Mouse (Mus musculus) midbrain, embryonic 15.5 days (tissue): ENCODE measurements around the gene Mxra7. TPM values are rescaled to one million over a fixed set of nuclear protein-coding genes. Genes with fewer than 3 reads are reported as not detected.
A peak's percentile ranks its signal among the peaks of the same experiment; 100 is the strongest.

ENCODE experiments used
- ATAC-seq: fragments of 200-750 bp; cut with Nextera tagmentation; replicated peaks from 2 replicates; pipeline ENCODE4 v1.8.0; 2017; ENCODE audit warnings: moderate TSS enrichment
- H3K27ac ChIP-seq: fragments of 300-500 bp; sonication (generic); 2 replicates; pipeline ENCODE4 v1.5.1; 2015; ENCODE audit warnings: mild to moderate bottlenecking, inconsistent platforms
- H3K27me3 ChIP-seq: fragments of 300-500 bp; sonication (generic); replicated peaks from 2 replicates; pipeline ENCODE4 v1.6.1; 2015; ENCODE audit warnings: inconsistent platforms
- H3K36me3 ChIP-seq: fragments of 300-500 bp; sonication (generic); replicated peaks from 2 replicates; pipeline ENCODE4 v1.6.1; 2015; ENCODE audit warnings: inconsistent platforms
- H3K4me1 ChIP-seq: fragments of 300-500 bp; sonication (generic); 2 replicates; pipeline ENCODE4 v1.6.1; 2015; ENCODE audit warnings: inconsistent platforms
- H3K4me2 ChIP-seq: fragments of 300-500 bp; sonication (generic); 2 replicates; pipeline ENCODE4 v1.6.1; 2015; ENCODE audit warnings: inconsistent platforms, mild to moderate bottlenecking, moderate library complexity
- H3K4me3 ChIP-seq: fragments of 300-500 bp; sonication (generic); 2 replicates; pipeline ENCODE4 v1.5.1; 2015; ENCODE audit warnings: mild to moderate bottlenecking, inconsistent platforms
- H3K9ac ChIP-seq: fragments of 300-500 bp; sonication (generic); 2 replicates; pipeline ENCODE4 v1.6.1; 2015; ENCODE audit warnings: mild to moderate bottlenecking, inconsistent platforms
- H3K9me3 ChIP-seq: fragments of 300-500 bp; sonication (generic); 2 replicates; pipeline ENCODE4 v1.6.1; 2016; ENCODE audit warnings: inconsistent platforms
- WGBS: fragments of 180-500 bp; shearing (Covaris S2); methylation state at CpG from one replicate; pipeline ENCODE4 v1.1.7; 2015; ENCODE audit warnings: mixed read lengths; 5-methylcytosine and 5-hydroxymethylcytosine counted together
- polyA plus RNA-seq: library from polyadenylated mRNA; unstranded; fragments of >200 nt; fragmentation: Nextera tagmentation; extraction: Ambion mirVana; gene quantifications from 2 replicates; pipeline ENCODE4 v1.2.1, GENCODE M21; 2015

Gene Mxra7
- polyA plus RNA-seq, 1 experiment from 2014 or later = 26.9 TPM

DNA sequence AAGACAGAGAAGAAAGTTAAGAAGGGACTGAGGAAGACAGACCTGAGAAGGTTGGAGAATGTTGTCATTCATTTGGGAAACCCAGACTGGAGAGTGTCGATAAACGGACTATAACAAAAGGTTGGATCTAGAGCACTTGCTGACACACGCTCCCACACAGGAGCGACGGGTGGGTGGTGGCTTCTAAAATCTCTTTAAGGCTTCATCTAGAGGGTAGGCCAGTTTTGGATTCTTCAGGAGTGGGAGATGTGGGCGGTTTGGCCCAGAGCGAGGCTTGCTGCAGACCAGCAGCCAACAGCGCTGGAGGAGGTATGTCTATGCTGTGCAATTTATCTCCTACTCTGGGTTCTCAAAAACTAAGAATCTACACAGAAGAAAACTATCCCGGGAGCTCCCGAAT is 5.2 kb downstream of the Mxra7 start:
- H3K27me3 ChIP-seq = no peaks in the 10 kb centered on the region
- H3K9me3 ChIP-seq = no peaks in the 10 kb centered on the region
- WGBS = 88% methylated on average over 10 of the region's 10 CpGs
- H3K4me3 ChIP-seq = no peak overlapping the region
- peaks cover 27% of the 10 kb centered on the region for H3K4me1 ChIP-seq
- H3K27ac ChIP-seq = no peak overlapping the region
- no peak overlapping the region for H3K9ac ChIP-seq
- ATAC-seq = no peak
- no peak overlapping the region for H3K4me2 ChIP-seq
- H3K36me3 ChIP-seq = no peaks in the 10 kb centered on the region

DNA sequence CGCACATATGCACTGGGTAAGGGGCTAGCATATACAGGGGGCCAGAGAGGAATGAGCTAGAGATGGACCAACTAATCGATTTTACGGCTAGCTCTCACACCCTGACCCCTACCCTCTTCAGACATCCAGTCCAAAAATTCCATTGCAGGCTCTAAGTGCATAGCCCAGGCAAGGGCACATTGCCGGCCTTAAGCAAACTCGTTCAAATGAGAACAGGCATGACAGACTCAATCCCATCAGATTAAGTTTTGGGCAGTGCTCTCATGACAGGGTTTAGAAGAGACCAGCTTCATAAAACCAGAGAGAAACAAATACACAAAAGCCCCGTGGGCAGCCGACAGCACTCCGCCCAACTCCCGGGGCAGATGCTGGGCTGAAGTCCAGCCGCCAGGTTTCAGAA is 5.6 kb downstream of the Mxra7 start:
- 53% methylated on average over 10 of the region's 10 CpGs for WGBS
- no peak overlapping the region for H3K27ac ChIP-seq
- no peak for ATAC-seq

DNA sequence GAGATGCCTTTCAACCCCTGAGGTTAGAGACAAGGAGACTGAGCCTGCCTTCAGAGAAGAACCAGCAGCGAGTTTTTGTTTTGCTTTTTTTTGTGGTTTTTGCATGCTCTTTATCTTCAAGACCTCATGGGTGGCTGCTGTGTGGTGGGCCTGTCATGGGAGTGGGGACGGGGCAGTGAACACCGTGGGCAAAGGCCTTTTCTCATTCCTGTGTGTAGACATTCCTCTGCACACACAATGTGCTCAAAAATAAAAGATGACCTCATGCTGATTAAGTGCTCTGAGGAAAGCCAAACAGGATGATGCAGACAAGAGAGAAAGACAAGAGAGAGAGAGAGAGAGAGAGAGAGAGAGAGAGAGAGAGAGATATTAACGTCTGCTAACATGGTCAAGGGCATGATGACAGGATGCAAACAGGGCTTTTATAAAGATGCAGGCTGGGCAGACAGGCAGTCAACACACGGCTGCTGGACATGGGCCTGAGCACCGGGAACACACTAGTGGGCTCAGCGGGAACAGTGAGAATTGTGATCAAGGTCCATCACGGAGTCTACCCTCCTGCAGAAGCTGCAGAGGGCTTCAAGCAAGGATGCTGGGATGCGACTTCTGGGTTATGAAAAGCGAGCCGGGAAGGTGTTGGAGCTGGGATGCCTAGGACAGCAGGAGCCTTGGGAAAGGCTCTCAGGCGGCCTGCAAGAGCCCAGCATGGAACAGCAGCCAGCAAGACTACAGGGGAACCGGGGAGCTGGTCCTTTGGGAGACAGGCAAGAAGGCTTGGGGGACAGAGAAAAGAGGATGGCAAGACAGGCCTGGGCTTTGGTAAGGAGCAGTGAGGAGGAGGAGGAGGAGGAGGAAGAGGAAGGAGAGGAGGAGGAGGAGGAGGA is 6.5 kb downstream of the Mxra7 start:
- no peaks in the 10 kb centered on the region for H3K27me3 ChIP-seq
- H3K9ac ChIP-seq = no peak overlapping the region
- H3K9me3 ChIP-seq = no peaks in the 10 kb centered on the region
- H3K36me3 ChIP-seq = no peaks in the 10 kb centered on the region
- H3K4me2 ChIP-seq = no peak overlapping the region
- no peak overlapping the region for H3K27ac ChIP-seq
- H3K4me3 ChIP-seq = no peak overlapping the region
- ATAC-seq = no peak
- 47% methylated on average over 13 of the region's 13 CpGs for WGBS
- H3K4me1 ChIP-seq = peaks cover 14% of the 10 kb centered on the region

More for the DNA sequence above, 5.6 kb downstream of the Mxra7 start:
- H3K4me1 ChIP-seq = peaks cover 23% of the 10 kb centered on the region
- no peaks in the 10 kb centered on the region for H3K9me3 ChIP-seq
- H3K4me3 ChIP-seq = no peak overlapping the region
- no peaks in the 10 kb centered on the region for H3K36me3 ChIP-seq
- no peaks in the 10 kb centered on the region for H3K27me3 ChIP-seq
- no peak overlapping the region for H3K9ac ChIP-seq
- H3K4me2 ChIP-seq = no peak overlapping the region

DNA sequence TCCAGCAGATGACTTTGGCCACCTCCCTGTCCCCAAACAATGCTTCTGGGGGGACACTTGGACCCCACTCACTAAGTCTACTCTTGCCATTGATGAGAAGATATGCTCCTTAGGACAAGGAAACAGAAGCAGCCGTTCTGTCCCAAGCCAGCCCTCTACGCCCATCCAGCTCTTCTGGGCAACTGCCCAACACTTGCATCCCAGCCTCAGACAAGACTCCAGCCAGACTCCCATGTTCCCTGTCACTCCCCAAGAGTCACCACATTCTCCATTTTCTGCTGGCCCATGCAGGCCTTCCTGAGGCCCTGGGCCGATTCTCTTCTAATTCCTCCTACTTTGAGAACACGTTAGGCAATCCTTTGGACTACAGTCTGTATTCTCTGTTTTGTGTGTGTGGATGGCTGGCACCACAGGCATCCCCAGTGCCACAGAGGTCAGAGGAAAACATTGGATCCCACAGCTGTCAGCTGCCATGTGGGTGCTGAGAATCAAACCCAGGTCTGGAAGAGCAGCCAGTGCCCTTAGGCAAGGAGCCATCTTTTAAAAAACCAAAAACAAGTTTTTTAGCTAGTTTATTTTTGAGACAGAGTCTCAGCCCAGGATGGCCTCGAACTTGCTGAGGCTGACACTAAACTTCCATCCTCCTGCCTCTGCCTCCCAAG is 7.8 kb downstream of the Mxra7 start:
- WGBS = 83% methylated on average over 5 of the region's 5 CpGs
- no peak overlapping the region for H3K4me3 ChIP-seq
- H3K27ac ChIP-seq = no peak overlapping the region
- peaks cover 9% of the 10 kb centered on the region for H3K4me1 ChIP-seq
- H3K9ac ChIP-seq = no peak overlapping the region
- H3K9me3 ChIP-seq = no peaks in the 10 kb centered on the region
- no peaks in the 10 kb centered on the region for H3K27me3 ChIP-seq
- H3K4me2 ChIP-seq = no peak overlapping the region
- no peak for ATAC-seq
- no peaks in the 10 kb centered on the region for H3K36me3 ChIP-seq

DNA sequence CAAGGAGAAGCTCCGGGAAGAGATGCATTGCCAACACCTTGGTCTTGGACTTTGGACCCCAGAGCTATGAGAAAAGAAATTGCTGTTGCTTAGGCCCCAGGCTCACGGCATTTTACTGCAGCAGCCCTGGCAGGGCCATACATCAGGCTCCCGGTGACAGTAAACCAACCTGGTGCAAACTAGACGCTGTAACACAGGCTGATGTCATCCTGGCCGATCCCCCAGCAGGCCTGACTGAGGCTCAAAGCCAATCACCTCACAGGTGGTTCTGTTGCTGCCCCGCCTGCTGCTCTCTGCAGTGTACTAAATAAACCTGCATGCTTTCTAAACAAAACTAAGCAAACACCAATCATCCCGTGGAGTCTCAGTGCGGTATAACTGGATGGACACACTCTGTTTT is 9.1 kb downstream of the Mxra7 start:
- peaks cover 23% of the 10 kb centered on the region for H3K4me1 ChIP-seq

GRCm38 (mm10) chr11:116817567-116817966 is 10.3 kb downstream of the Mxra7 start:
- H3K27me3 ChIP-seq = no peaks in the 10 kb centered on the region
- no peaks in the 10 kb centered on the region for H3K36me3 ChIP-seq
- H3K9ac ChIP-seq = no peak overlapping the region
- H3K4me3 ChIP-seq = no peak overlapping the region
- 95% methylated on average over 5 of the region's 5 CpGs for WGBS
- no peaks in the 10 kb centered on the region for H3K9me3 ChIP-seq
- H3K27ac ChIP-seq = no peak overlapping the region
- peaks cover 34% of the 10 kb centered on the region for H3K4me1 ChIP-seq
- no peak overlapping the region for H3K4me2 ChIP-seq
- no peak for ATAC-seq

More for the DNA sequence above, 9.1 kb downstream of the Mxra7 start:
- H3K4me2 ChIP-seq = no peak overlapping the region
- H3K9me3 ChIP-seq = no peaks in the 10 kb centered on the region
- no peaks in the 10 kb centered on the region for H3K27me3 ChIP-seq
- no peak overlapping the region for H3K4me3 ChIP-seq
- no peak for ATAC-seq
- no peak overlapping the region for H3K9ac ChIP-seq
- H3K27ac ChIP-seq = no peak overlapping the region
- no peaks in the 10 kb centered on the region for H3K36me3 ChIP-seq
- WGBS = 78% methylated on average over 8 of the region's 8 CpGs

GRCm38 (mm10) chr11:116816769-116817168 is 11.1 kb downstream of the Mxra7 start:
- no peak for ATAC-seq
- Histone ChIP-seq H3K4me3 (no peak overlapping the region), H3K9ac (no peak overlapping the region), H3K4me1 (peaks cover 35% of the 10 kb centered on the region), H3K27me3 (no peaks in the 10 kb centered on the region), H3K9me3 (no peaks in the 10 kb centered on the region), H3K36me3 (no peaks in the 10 kb centered on the region), H3K4me2 (no peak overlapping the region), H3K27ac (no peak overlapping the region)
- WGBS = 97% methylated on average over 5 of the region's 5 CpGs

- Histone ChIP-seq H3K27ac (peak overlapping the region; percentile 98), H3K9me3 (no peaks in the 10 kb centered on the region), H3K9ac (no peak overlapping the region; the same call in 1 of the 2 replicates), H3K4me2 (peak overlapping the region; percentile 9; the same call in 1 of the 2 replicates), H3K4me3 (no peak overlapping the region), H3K36me3 (no peaks in the 10 kb centered on the region), H3K27me3 (no peaks in the 10 kb centered on the region), H3K4me1 (peaks cover 52% of the 10 kb centered on the region)
- no peak for ATAC-seq
- WGBS = 22% methylated on average over 7 of the region's 7 CpGs
Observed at GRCm38 (mm10) chr11:116814884-116815415, 12.9 kb downstream of the Mxra7 start.

GRCm38 (mm10) chr11:116814076-116814883 is 13.6 kb downstream of the Mxra7 start:
- H3K4me2 ChIP-seq = peak overlapping the region; percentile 9; the same call in 1 of the 2 replicates
- H3K27ac ChIP-seq = peak overlapping the region; percentile 98
- H3K9me3 ChIP-seq = no peaks in the 10 kb centered on the region
- no peaks in the 10 kb centered on the region for H3K36me3 ChIP-seq
- no peak overlapping the region; the same call in 1 of the 2 replicates for H3K9ac ChIP-seq
- no peak for ATAC-seq
- H3K27me3 ChIP-seq = no peaks in the 10 kb centered on the region
- H3K4me3 ChIP-seq = no peak overlapping the region
- H3K4me1 ChIP-seq = peaks cover 53% of the 10 kb centered on the region
- 7% methylated on average over 20 of the region's 20 CpGs for WGBS

GRCm38 (mm10) chr11:116813610-116814009 is 14.2 kb downstream of the Mxra7 start:
- no peaks in the 10 kb centered on the region for H3K36me3 ChIP-seq
- H3K4me3 ChIP-seq = no peak overlapping the region
- no peaks in the 10 kb centered on the region for H3K9me3 ChIP-seq
- no peak overlapping the region for H3K4me2 ChIP-seq
- 63% methylated on average over 13 of the region's 13 CpGs for whole genome bisulfite sequencing
- no peak overlapping the region for H3K9ac ChIP-seq
- peaks cover 58% of the 10 kb centered on the region for H3K4me1 ChIP-seq
- no peak for ATAC-seq
- peak overlapping the region; percentile 98 for H3K27ac ChIP-seq
- H3K27me3 ChIP-seq = no peaks in the 10 kb centered on the region

DNA sequence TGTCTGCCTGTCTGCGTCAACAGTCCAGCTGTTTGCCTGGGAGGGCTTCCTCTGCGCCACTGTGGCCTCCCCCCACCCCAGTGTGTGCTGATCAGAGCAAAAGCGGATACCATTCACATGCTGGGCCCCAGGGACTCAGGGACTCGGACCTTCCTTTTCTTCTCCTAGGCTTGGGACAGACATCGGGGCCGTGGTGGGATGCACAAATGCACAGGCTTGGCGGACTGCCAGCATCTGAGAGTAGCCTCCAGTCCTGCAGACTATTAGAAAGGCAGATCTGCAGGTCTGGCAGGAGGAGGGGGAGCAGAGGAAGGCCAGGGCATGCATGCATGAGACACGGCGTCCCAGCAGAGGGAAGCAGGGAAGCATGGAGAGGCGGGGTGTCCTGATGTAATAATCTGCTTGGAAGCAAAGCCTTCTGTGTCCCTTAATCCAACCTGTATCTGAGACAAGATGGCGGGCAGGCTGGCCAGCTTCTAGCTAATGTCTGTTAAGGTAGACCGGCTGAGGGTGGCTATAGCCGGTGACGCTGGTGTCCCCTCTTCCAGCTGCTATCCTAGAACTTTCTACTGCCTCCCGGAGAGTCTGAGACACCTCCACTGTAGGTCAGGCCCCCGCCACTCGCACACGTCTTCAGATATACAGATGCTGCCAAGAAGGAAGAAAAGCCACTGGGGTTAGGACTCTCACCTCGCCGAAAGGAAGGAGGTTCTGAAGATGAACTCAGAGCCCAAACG is 14.9 kb downstream of the Mxra7 start:
- no peaks in the 10 kb centered on the region for H3K9me3 ChIP-seq
- ATAC-seq = peak; percentile 28; the same call in 1 of the 2 replicates

More for the DNA sequence above, 14.9 kb downstream of the Mxra7 start:
- no peak overlapping the region for H3K4me3 ChIP-seq
- WGBS = 32% methylated on average over 21 of the region's 21 CpGs
- H3K27me3 ChIP-seq = no peaks in the 10 kb centered on the region
- H3K36me3 ChIP-seq = no peaks in the 10 kb centered on the region
- H3K9ac ChIP-seq = no peak overlapping the region
- peaks cover 63% of the 10 kb centered on the region for H3K4me1 ChIP-seq
- no peak overlapping the region for H3K4me2 ChIP-seq
- peak overlapping the region; percentile 98 for H3K27ac ChIP-seq
